Comparison of ENCODE assay signal across 8 mouse cellular contexts in genomic region chr10:43220479-43220878, GRCm38 (mm10). TPM values are rescaled to one million over a fixed set of nuclear protein-coding genes. Genes with fewer than 3 reads are reported as not detected.
DNase-seq lines count a peak whose midpoint lies in the region; ATAC-seq and TF ChIP-seq lines count a peak whose summit lies in the region.

No protein-coding gene starts in this region.

- WGBS in liver, embryonic 14.5 days (ENCODE audit: insufficient replicate concordance) = 15% methylated on average over 7 of the region's 7 CpGs
- 13% methylated on average over 7 of the region's 7 CpGs for WGBS in stomach, embryonic 15.5 days

- peaks cover 5 to 10% of the 10 kb centered on the region in 2 experiments for H3K4me1 ChIP-seq in liver, embryonic 14.5 days (replicated peaks; ENCODE audit: control insufficient read depth in 2 of 2, insufficient read depth in 2 of 2, low read length in 1 of 2)
- 0 out of 2 replicates have a peak, but pooled peaks cover 3% of the 10 kb centered on the region for H3K4me1 ChIP-seq in stomach, embryonic 15.5 days

- peak; percentile 27 for ATAC-seq in Patski
- peak; percentile 41 for ATAC-seq in granulocyte monocyte progenitor cell, adult 5-6 weeks (replicated peaks; ENCODE audit: poor library complexity, severe bottlenecking)
- ATAC-seq in liver, embryonic 14.5 days (ENCODE audit: insufficient read depth) = no peak
- ATAC-seq in stomach, embryonic 15.5 days (ENCODE audit: insufficient read depth, low FRiP score, low read depth) = no peak

- CTCF ChIA-PET in Patski (lab: Charles Lee) = interaction anchor here (1.2 kb wide), 1 partner anchor 50 kb away, joined by 3 read pairs; no protein-coding TSS in a partner anchor

- H3K27ac ChIP-seq in layer of hippocampus, adult 2 months = peak overlapping the region; percentile 98
- peak overlapping the region; percentile 72 for H3K27ac ChIP-seq in liver, embryonic 14.5 days
- peak overlapping the region; percentile 92 for H3K27ac ChIP-seq in stomach, embryonic 15.5 days

- H3K9ac ChIP-seq in liver, embryonic 14.5 days (replicated peaks) = peak overlapping the region; percentile 96
- H3K9ac ChIP-seq in stomach, embryonic 15.5 days = peak overlapping the region; percentile 65

- H3K9me3 ChIP-seq in liver, embryonic 14.5 days (ENCODE audit: control insufficient read depth, low read length) = no peaks in the 10 kb centered on the region
- no peaks in the 10 kb centered on the region for H3K9me3 ChIP-seq in stomach, embryonic 15.5 days

- POLR2A ChIA-PET in Patski (lab: Charles Lee) = interaction anchor here (0.7 to 1.1 kb wide), 6 partner anchors 10 to 221 kb away, joined by 3 to 5 read pairs (median 3); no protein-coding TSS in a partner anchor

- no peak for DNase-seq in layer of hippocampus, adult 2 months (ENCODE audit: low spot score in 2 of 2)
- no peak for DNase-seq in layer of hippocampus, postnatal 25 days (ENCODE audit: extremely low spot score in 1 of 2, low spot score in 1 of 2)
- no peak for DNase-seq in Patski (ENCODE audit: low read depth, low spot score)
- peak in 1 of 3 experiments; percentile 4 for DNase-seq in liver, embryonic 14.5 days (ENCODE audit: low read depth in 3 of 3, low spot score in 3 of 3)
- DNase-seq in cerebellum, postnatal 14 days = no peak
- no peak for DNase-seq in spleen, postnatal 10 days (ENCODE audit: low spot score in 2 of 2)

- peak overlapping the region; percentile 86 for H3K4me3 ChIP-seq in layer of hippocampus, adult 2 months
- peak overlapping the region; percentile 85 to 98 for H3K4me3 ChIP-seq in liver, embryonic 14.5 days (ENCODE audit: insufficient read depth in 1 of 2, low read depth in 2 of 2, low read length in 2 of 2)
- H3K4me3 ChIP-seq in stomach, embryonic 15.5 days (replicated peaks) = peak overlapping the region; percentile 70

- H3K36me3 ChIP-seq in liver, embryonic 14.5 days (replicated peaks; ENCODE audit: control insufficient read depth, insufficient read depth, low read depth) = no peaks in the 10 kb centered on the region
- no peaks in the 10 kb centered on the region for H3K36me3 ChIP-seq in stomach, embryonic 15.5 days

- TF ChIP-seq CTCF in layer of hippocampus, adult 2 months (conservative IDR thresholded peaks at IDR 0.05) = no peak
- no peak for TF ChIP-seq CTCF in Patski (IDR thresholded peaks at IDR 0.05)
- TF ChIP-seq CTCF in liver, embryonic 14.5 days (IDR thresholded peaks at IDR 0.05; ENCODE audit: low read depth) = no peak

- H3K27me3 ChIP-seq in Patski = no peaks in the 10 kb centered on the region
- H3K27me3 ChIP-seq in liver, embryonic 14.5 days (ENCODE audit: control insufficient read depth, insufficient read depth, low read length) = no peaks in the 10 kb centered on the region
- H3K27me3 ChIP-seq in stomach, embryonic 15.5 days (replicated peaks) = no peaks in the 10 kb centered on the region

- no peak for TF ChIP-seq EP300 in liver, embryonic 14.5 days (IDR thresholded peaks at IDR 0.05; ENCODE audit: low read depth)

- in situ Hi-C loops in Patski (cut with MboI; ENCODE audit: low pct_unique_long_range_greater_than_20kb) = no loop called here

- H3K4me2 ChIP-seq in liver, embryonic 14.5 days (ENCODE audit: low read depth) = peak overlapping the region; percentile 73
- H3K4me2 ChIP-seq in stomach, embryonic 15.5 days = peak overlapping the region; percentile 60

RNA-seq across cellular contexts. Expression of gene Pdss2, which starts 0.8 kb away (rescaled TPM):
- total RNA-seq in layer of hippocampus, adult 2 months (2021) = 10 to 100 TPM; 17.6 to 17.8 TPM
- 10 to 100 TPM; 15.4 to 16.2 TPM for total RNA-seq in layer of hippocampus, postnatal 25 days (2021)
- polyA plus RNA-seq in Patski (2021) = 14.1 TPM
- total RNA-seq in granulocyte monocyte progenitor cell, adult 5-6 weeks (2014; fragmentation: Nextera tagmentation) = 6.9 and 10.1 TPM in 2 replicates
- total RNA-seq in granulocyte monocyte progenitor cell, adult 5-6 weeks (2017) = 13.3 and 22.9 TPM in 2 replicates
- 3.4 and 4.4 TPM in 2 replicates for polyA plus RNA-seq in liver, embryonic 14.5 days (2012; rRNA removed)
- 4.7 and 4.9 TPM in 2 replicates for polyA plus RNA-seq in liver, embryonic 14.5 days (2014; fragmentation: Nextera tagmentation; extraction: Ambion mirVana)
- 12.7 and 14.3 TPM in 2 replicates for polyA plus RNA-seq in stomach, embryonic 15.5 days (2015; fragmentation: Nextera tagmentation; extraction: Ambion mirVana)

RNA-seq across cellular contexts. Expression of gene 9030612E09Rik, which starts 46.0 kb away (rescaled TPM):
- total RNA-seq in layer of hippocampus, adult 2 months (2021) = 1 to 10 TPM; 1.8 to 2.1 TPM
- total RNA-seq in layer of hippocampus, postnatal 25 days (2021) = 1 to 10 TPM; 1.5 to 1.7 TPM
- polyA plus RNA-seq in Patski (2021) = 0.04 TPM
- total RNA-seq in granulocyte monocyte progenitor cell, adult 5-6 weeks (2014; fragmentation: Nextera tagmentation) = not detected in 2 replicates
- total RNA-seq in granulocyte monocyte progenitor cell, adult 5-6 weeks (2017) = not detected in 2 replicates
- not detected in 2 replicates for polyA plus RNA-seq in liver, embryonic 14.5 days (2012; rRNA removed)
- not detected in 2 replicates for polyA plus RNA-seq in liver, embryonic 14.5 days (2014; fragmentation: Nextera tagmentation; extraction: Ambion mirVana)
- 0.39 and 0.63 TPM in 2 replicates for polyA plus RNA-seq in stomach, embryonic 15.5 days (2015; fragmentation: Nextera tagmentation; extraction: Ambion mirVana)

RNA-seq across cellular contexts. Expression of gene Sobp, which starts 46.1 kb away (rescaled TPM):
- 10 to 100 TPM; 83.3 to 83.8 TPM for total RNA-seq in layer of hippocampus, adult 2 months (2021)
- 10 to 100 TPM; 79.9 to 91.3 TPM for total RNA-seq in layer of hippocampus, postnatal 25 days (2021)
- polyA plus RNA-seq in Patski (2021) = 0.27 TPM
- total RNA-seq in granulocyte monocyte progenitor cell, adult 5-6 weeks (2014; fragmentation: Nextera tagmentation) = not detected in 2 replicates
- total RNA-seq in granulocyte monocyte progenitor cell, adult 5-6 weeks (2017) = not detected in 2 replicates
- polyA plus RNA-seq in liver, embryonic 14.5 days (2012; rRNA removed) = 0.01 TPM in 2 replicates
- polyA plus RNA-seq in liver, embryonic 14.5 days (2014; fragmentation: Nextera tagmentation; extraction: Ambion mirVana) = not detected in 2 replicates
- 1.1 and 1.4 TPM in 2 replicates for polyA plus RNA-seq in stomach, embryonic 15.5 days (2015; fragmentation: Nextera tagmentation; extraction: Ambion mirVana)

Comparison
In these comparisons a context has a peak if more than half of its experiments do, and no peak if none do; other contexts are left out.
1. ATAC-seq: peak in Patski (single experiment) and granulocyte monocyte progenitor cell, adult 5-6 weeks (single experiment); none in liver, embryonic 14.5 days (single experiment) and stomach, embryonic 15.5 days (single experiment).
2. RNA of gene Sobp, which starts 46.1 kb away (total RNA-seq): 79.9 to 91.3 TPM in layer of hippocampus, postnatal 25 days and 83.3 to 83.8 TPM in layer of hippocampus, adult 2 months; not detected in granulocyte monocyte progenitor cell, adult 5-6 weeks; every median in the first group is over 10 times any median in the second.
3. Peak in every context shown above with its lines, with median percentiles within 50 percentile points of each other: H3K27ac ChIP-seq and H3K4me3 ChIP-seq.